Comparison of ENCODE assay signal across 12 mouse cellular contexts in the genomic region with DNA sequence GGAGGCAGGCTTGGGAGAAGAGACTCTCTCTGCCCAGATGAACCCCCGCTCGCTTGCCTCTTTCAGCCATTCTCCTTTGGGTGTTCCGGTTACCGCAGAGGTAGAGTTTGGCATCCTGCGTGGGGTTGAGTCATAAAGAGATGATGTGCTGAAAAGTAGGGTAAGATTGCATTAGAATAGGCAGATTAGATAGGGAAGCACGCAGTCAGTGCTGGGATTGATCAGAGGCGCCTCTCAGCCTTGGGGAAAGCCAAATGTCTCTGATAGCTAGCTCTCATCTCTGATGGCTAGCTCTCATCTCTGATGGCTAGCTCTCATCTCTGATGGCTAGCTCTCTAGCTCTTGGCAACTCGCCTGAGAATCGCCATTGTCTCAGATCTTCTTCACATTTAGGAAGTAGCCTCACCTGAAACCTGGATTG. TPM values are rescaled to one million over a fixed set of nuclear protein-coding genes. Genes with fewer than 3 reads are reported as not detected.
DNase-seq lines count a peak whose midpoint lies in the region; ATAC-seq lines count a peak whose summit lies in the region.
"Had no signal": no experiment of that assay in that cellular context is flagged by ENCODE, and none has a peak within 500 bp of the region (broad histone marks: within the 10 kb centered on the region; RNA-seq: fewer than 3 reads in every experiment).

No protein-coding gene starts in this region.

- H3K9me3 ChIP-seq in heart, embryonic 12.5 days (replicated peaks) = no peaks in the 10 kb centered on the region
- no peaks in the 10 kb centered on the region for H3K9me3 ChIP-seq in midbrain, embryonic 16.5 days (replicated peaks; ENCODE audit: control insufficient read depth, low read length, poor library complexity, severe bottlenecking)
- H3K9me3 ChIP-seq in midbrain, embryonic 11.5 days (ENCODE audit: control insufficient read depth, low read length) = no peaks in the 10 kb centered on the region
- no peaks in the 10 kb centered on the region for H3K9me3 ChIP-seq in neural tube, embryonic 13.5 days
- H3K9me3 ChIP-seq in forebrain, embryonic 12.5 days = no peaks in the 10 kb centered on the region
- H3K9me3 ChIP-seq: lung, embryonic 15.5 days had no signal

- no peak for ATAC-seq in heart, embryonic 12.5 days (ENCODE audit: insufficient number of reproducible peaks, low FRiP score)
- ATAC-seq in midbrain, embryonic 16.5 days = no peak
- ATAC-seq in midbrain, embryonic 11.5 days (ENCODE audit: low FRiP score) = no peak
- ATAC-seq in neural tube, embryonic 13.5 days (ENCODE audit: low read depth) = no peak
- ATAC-seq in forebrain, embryonic 12.5 days (ENCODE audit: low FRiP score) = no peak

- peak overlapping the region; percentile 53 for H3K9ac ChIP-seq in heart, embryonic 12.5 days
- no peak overlapping the region for H3K9ac ChIP-seq in midbrain, embryonic 16.5 days (ENCODE audit: low read depth, low read length)
- no peak overlapping the region for H3K9ac ChIP-seq in midbrain, embryonic 11.5 days (ENCODE audit: low read length)
- H3K9ac ChIP-seq in neural tube, embryonic 13.5 days = no peak overlapping the region
- no peak overlapping the region for H3K9ac ChIP-seq in forebrain, embryonic 12.5 days
- H3K9ac ChIP-seq: lung, embryonic 15.5 days had no signal

- no peak overlapping the region for H3K27ac ChIP-seq in heart, embryonic 12.5 days (ENCODE audit: poor library complexity, severe bottlenecking)
- H3K27ac ChIP-seq in midbrain, embryonic 16.5 days (ENCODE audit: low read length) = no peak overlapping the region
- H3K27ac ChIP-seq in midbrain, embryonic 11.5 days (ENCODE audit: low read depth, low read length) = no peak overlapping the region
- no peak overlapping the region for H3K27ac ChIP-seq in neural tube, embryonic 13.5 days (replicated peaks)
- H3K27ac ChIP-seq in forebrain, embryonic 12.5 days = no peak overlapping the region
- H3K27ac ChIP-seq: lung, embryonic 15.5 days had no signal

- no peaks in the 10 kb centered on the region for H3K36me3 ChIP-seq in heart, embryonic 12.5 days
- no peaks in the 10 kb centered on the region for H3K36me3 ChIP-seq in midbrain, embryonic 16.5 days (ENCODE audit: control insufficient read depth, insufficient read depth, low read length)
- no peaks in the 10 kb centered on the region for H3K36me3 ChIP-seq in midbrain, embryonic 11.5 days (ENCODE audit: control insufficient read depth, insufficient read depth, low read length)
- H3K36me3 ChIP-seq in neural tube, embryonic 13.5 days = no peaks in the 10 kb centered on the region
- H3K36me3 ChIP-seq in forebrain, embryonic 12.5 days (replicated peaks) = no peaks in the 10 kb centered on the region
- H3K36me3 ChIP-seq: lung, embryonic 15.5 days had no signal

- H3K27me3 ChIP-seq in heart, embryonic 12.5 days (replicated peaks) = no peaks in the 10 kb centered on the region
- no peaks in the 10 kb centered on the region for H3K27me3 ChIP-seq in midbrain, embryonic 16.5 days (ENCODE audit: control insufficient read depth, insufficient read depth, low read depth, low read length)
- H3K27me3 ChIP-seq in midbrain, embryonic 11.5 days (ENCODE audit: control insufficient read depth, insufficient read depth, low read length) = no peaks in the 10 kb centered on the region
- no peaks in the 10 kb centered on the region for H3K27me3 ChIP-seq in neural tube, embryonic 13.5 days
- H3K27me3 ChIP-seq in forebrain, embryonic 12.5 days = no peaks in the 10 kb centered on the region
- H3K27me3 ChIP-seq: lung, embryonic 15.5 days had no signal

- H3K4me2 ChIP-seq in heart, embryonic 12.5 days = peak overlapping the region; percentile 35
- H3K4me2 ChIP-seq in midbrain, embryonic 16.5 days (ENCODE audit: low read length) = peak overlapping the region; percentile 5; the same call in 1 of the 2 replicates
- no peak overlapping the region for H3K4me2 ChIP-seq in midbrain, embryonic 11.5 days
- peak overlapping the region; percentile 70 for H3K4me2 ChIP-seq in neural tube, embryonic 13.5 days
- no peak overlapping the region for H3K4me2 ChIP-seq in forebrain, embryonic 12.5 days
- H3K4me2 ChIP-seq: lung, embryonic 15.5 days had no signal

- no peak for DNase-seq in heart, adult 11 months
- no peak for DNase-seq in midbrain, embryonic 11.5 days (ENCODE audit: low spot score, missing footprints)
- DNase-seq in NIH3T3 (ENCODE audit: low read depth) (peak; percentile 50), liver (no peak)
- DNase-seq: embryo, embryonic 11 days; heart, adult 18-20 months; heart, postnatal 36 days had no signal

- peaks cover 78% of the 10 kb centered on the region for H3K4me1 ChIP-seq in heart, embryonic 12.5 days (replicated peaks)
- peaks cover 65% of the 10 kb centered on the region for H3K4me1 ChIP-seq in midbrain, embryonic 16.5 days (ENCODE audit: control insufficient read depth, insufficient read depth, low read length)
- H3K4me1 ChIP-seq in midbrain, embryonic 11.5 days (ENCODE audit: control insufficient read depth, insufficient read depth, low read length) = peaks cover 50% of the 10 kb centered on the region
- peaks cover 83% of the 10 kb centered on the region for H3K4me1 ChIP-seq in neural tube, embryonic 13.5 days (replicated peaks)
- peaks cover 71% of the 10 kb centered on the region for H3K4me1 ChIP-seq in forebrain, embryonic 12.5 days

- WGBS in heart, embryonic 12.5 days = 30% methylated on average over 9 of the region's 9 CpGs
- 63% methylated on average over 9 of the region's 9 CpGs for WGBS in midbrain, embryonic 16.5 days
- WGBS in midbrain, embryonic 11.5 days = 57% methylated on average over 9 of the region's 9 CpGs
- 45% methylated on average over 9 of the region's 9 CpGs for WGBS in neural tube, embryonic 13.5 days
- WGBS in forebrain, embryonic 12.5 days = 63% methylated on average over 9 of the region's 9 CpGs

- no peak overlapping the region for H3K4me3 ChIP-seq in heart, embryonic 12.5 days
- no peak overlapping the region for H3K4me3 ChIP-seq in midbrain, embryonic 16.5 days (ENCODE audit: low read depth, low read length)
- H3K4me3 ChIP-seq in midbrain, embryonic 11.5 days (ENCODE audit: low read depth, low read length) = no peak overlapping the region
- no peak overlapping the region for H3K4me3 ChIP-seq in neural tube, embryonic 13.5 days
- H3K4me3 ChIP-seq in forebrain, embryonic 12.5 days (replicated peaks) = no peak overlapping the region
- H3K4me3 ChIP-seq: lung, embryonic 15.5 days had no signal

RNA-seq across cellular contexts. Expression of gene Reep3, which starts 4.1 kb away (rescaled TPM):
- 28.4 and 29.3 TPM in 2 replicates for polyA plus RNA-seq in heart, embryonic 12.5 days (2016; fragmentation: Nextera tagmentation; extraction: Ambion mirVana)
- polyA plus RNA-seq in midbrain, embryonic 16.5 days (2015; fragmentation: Nextera tagmentation; extraction: Ambion mirVana) = 28.2 and 28.6 TPM in 2 replicates
- polyA plus RNA-seq in midbrain, embryonic 11.5 days (2014; fragmentation: Nextera tagmentation; extraction: Ambion mirVana) = 37.5 and 38.9 TPM in 2 replicates
- 54.6 and 61.1 TPM in 2 replicates for polyA plus RNA-seq in neural tube, embryonic 13.5 days (2015; fragmentation: Nextera tagmentation; extraction: Ambion mirVana)
- 43.8 and 46.9 TPM in 2 replicates for polyA plus RNA-seq in forebrain, embryonic 12.5 days (2016; fragmentation: Nextera tagmentation; extraction: Ambion mirVana)

RNA-seq across cellular contexts. Expression of gene Jmjd1c, which starts 4.9 kb away (rescaled TPM):
- polyA plus RNA-seq in heart, embryonic 12.5 days (2016; fragmentation: Nextera tagmentation; extraction: Ambion mirVana) = 37.9 and 42.3 TPM in 2 replicates
- 41.7 and 42.3 TPM in 2 replicates for polyA plus RNA-seq in midbrain, embryonic 16.5 days (2015; fragmentation: Nextera tagmentation; extraction: Ambion mirVana)
- 46.9 and 49.0 TPM in 2 replicates for polyA plus RNA-seq in midbrain, embryonic 11.5 days (2014; fragmentation: Nextera tagmentation; extraction: Ambion mirVana)
- 51.4 and 52.4 TPM in 2 replicates for polyA plus RNA-seq in neural tube, embryonic 13.5 days (2015; fragmentation: Nextera tagmentation; extraction: Ambion mirVana)
- 50.3 and 58.6 TPM in 2 replicates for polyA plus RNA-seq in forebrain, embryonic 12.5 days (2016; fragmentation: Nextera tagmentation; extraction: Ambion mirVana)

Comparison
In these comparisons a context has a peak if more than half of its experiments do, and no peak if none do; other contexts are left out.
1. H3K4me2 ChIP-seq: peak in heart, embryonic 12.5 days (single experiment), midbrain, embryonic 16.5 days (single experiment) and neural tube, embryonic 13.5 days (single experiment); none in midbrain, embryonic 11.5 days (single experiment) and forebrain, embryonic 12.5 days (single experiment).